Mouse (Mus musculus): ENCODE results near the gene Wdhd1. TPM values are rescaled to one million over a fixed set of nuclear protein-coding genes. Genes with fewer than 3 reads are reported as not detected.

Gene Wdhd1
- total and polyA plus RNA-seq, 3 experiments = 51.6 to 91.5 TPM; not detected in 1

DNA sequence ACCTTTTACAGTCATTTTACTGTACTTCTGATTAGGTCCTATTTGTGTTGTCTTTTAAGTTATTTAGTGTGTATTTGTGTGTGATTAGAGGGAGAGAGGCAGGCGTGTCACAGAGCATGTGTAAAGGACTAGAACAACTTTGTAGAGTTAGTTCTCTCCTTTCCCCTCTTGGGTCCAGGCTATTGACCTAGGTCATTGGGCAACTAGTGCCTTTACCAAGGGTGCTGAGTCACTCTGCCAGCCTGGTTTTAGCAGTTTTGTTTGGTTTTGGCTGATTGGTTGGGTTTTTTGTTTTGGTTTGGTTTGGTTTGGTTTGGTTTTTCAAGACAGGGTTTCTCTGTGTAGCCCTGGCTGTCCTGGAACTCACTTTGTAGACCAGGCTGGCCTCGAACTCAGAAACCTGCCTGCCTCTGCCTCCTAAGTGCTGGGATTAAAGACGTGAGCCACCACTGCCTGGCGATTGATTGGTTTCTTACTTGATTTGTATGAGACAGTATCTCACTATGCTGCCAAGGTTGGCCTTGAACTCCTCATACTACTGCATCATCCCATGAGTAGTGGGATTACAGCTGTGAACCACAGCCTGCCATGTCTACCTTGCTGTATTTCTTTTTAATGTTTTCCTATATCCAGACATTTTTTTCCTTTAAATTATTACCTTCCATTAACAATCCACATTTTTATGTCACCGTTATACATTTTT lies 71.2 kb downstream of the Wdhd1 start:
- H3K4me3 ChIP-seq (ENCODE audit: control insufficient read depth in 1 of 2, insufficient read depth in 1 of 2, low read depth in 2 of 2, low read length in 2 of 2) = no peak overlapping the region
- no peak overlapping the region for H3K27ac ChIP-seq (ENCODE audit: control insufficient read depth, low read depth, low read length)
- DNase-seq (ENCODE audit: low read depth, low spot score) = no peak
- H3K36me3 ChIP-seq (ENCODE audit: control insufficient read depth in 1 of 2, insufficient read depth in 2 of 2, low read length in 2 of 2) = no peaks in the 10 kb centered on the region
- TF ChIP-seq NELFE (IDR thresholded peaks at IDR 0.05; ENCODE audit: low read depth, low read length) = no peak
- no peaks in the 10 kb centered on the region for H3K9me3 ChIP-seq (replicated peaks; ENCODE audit: insufficient read depth, low read length)
- H3K27me3 ChIP-seq (ENCODE audit: control insufficient read depth in 1 of 2, insufficient read depth in 2 of 2, low read length in 2 of 2) = no peaks in the 10 kb centered on the region; a peak in 1 of 4 replicates
- H3K79me2 ChIP-seq (ENCODE audit: control insufficient read depth, insufficient read depth, low read length, poor library complexity) = no peaks in the 10 kb centered on the region
- no peak overlapping the region for H3K9ac ChIP-seq (ENCODE audit: control insufficient read depth, low read depth, low read length, poor library complexity, severe bottlenecking)
- no peaks in the 10 kb centered on the region for H3K4me1 ChIP-seq (ENCODE audit: control insufficient read depth in 1 of 2, insufficient read depth in 2 of 2, low read length in 2 of 2)

DNA sequence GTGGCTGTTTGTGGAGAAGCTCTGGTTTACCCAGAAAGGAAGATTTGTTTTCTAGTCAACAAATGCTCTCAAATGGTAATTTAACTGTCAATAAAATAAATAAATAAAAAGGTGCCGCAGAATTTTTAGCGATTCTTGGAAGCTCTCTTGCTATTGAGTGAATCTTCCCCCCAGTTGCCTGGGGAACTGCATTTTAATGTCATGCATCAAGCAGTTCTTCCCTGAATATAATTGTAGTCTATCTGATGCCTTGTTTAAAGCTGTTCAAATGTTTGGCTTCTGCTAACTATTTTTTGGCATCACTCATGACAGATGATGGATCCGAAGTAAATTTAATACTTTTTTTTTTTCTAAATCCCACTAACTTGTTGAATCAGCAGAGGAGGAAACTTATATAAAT lies 79.3 kb downstream of the Wdhd1 start:
- Histone ChIP-seq H3K79me2 (ENCODE audit: control insufficient read depth, insufficient read depth, low read length, poor library complexity) (no peaks in the 10 kb centered on the region), H3K27me3 (ENCODE audit: control insufficient read depth in 1 of 2, insufficient read depth in 2 of 2, low read length in 2 of 2) (no peaks in the 10 kb centered on the region), H3K4me3 (ENCODE audit: control insufficient read depth in 1 of 2, insufficient read depth in 1 of 2, low read depth in 2 of 2, low read length in 2 of 2) (no peak overlapping the region), H3K27ac (ENCODE audit: control insufficient read depth, low read depth, low read length) (no peak overlapping the region), H3K4me1 (ENCODE audit: control insufficient read depth in 1 of 2, insufficient read depth in 2 of 2, low read length in 2 of 2) (no peaks in the 10 kb centered on the region; a peak in 1 of 4 replicates), H3K9me3 (replicated peaks; ENCODE audit: insufficient read depth, low read length) (no peaks in the 10 kb centered on the region), H3K36me3 (ENCODE audit: control insufficient read depth in 1 of 2, insufficient read depth in 2 of 2, low read length in 2 of 2) (no peaks in the 10 kb centered on the region), H3K9ac (ENCODE audit: control insufficient read depth, low read depth, low read length, poor library complexity, severe bottlenecking) (no peak overlapping the region)
- TF ChIP-seq RAD21 (IDR thresholded peaks at IDR 0.05; ENCODE audit: low read depth, low read length) (no peak), CTCF (IDR thresholded peaks at IDR 0.05 in 2 of 3, conservative IDR thresholded peaks at IDR 0.05 in 1 of 3; ENCODE audit: control insufficient read depth in 1 of 3, insufficient read depth in 1 of 3, low read depth in 2 of 3, low read length in 3 of 3, poor library complexity in 1 of 3, severe bottlenecking in 1 of 3) (no peak), NRF1 (IDR thresholded peaks at IDR 0.05; ENCODE audit: insufficient read depth, low read depth, low read length, poor library complexity, severe bottlenecking) (no peak), CHD2 (IDR thresholded peaks at IDR 0.05; ENCODE audit: low read length) (no peak), CHD1 (IDR thresholded peaks at IDR 0.05; ENCODE audit: low read depth, low read length) (no peak), MAFK (IDR thresholded peaks at IDR 0.05; ENCODE audit: borderline replicate concordance, low read depth, low read length) (no peak), EP300 (IDR thresholded peaks at IDR 0.05; ENCODE audit: low read depth in 1 of 2, low read length in 2 of 2) (no peak), ZKSCAN1 (IDR thresholded peaks at IDR 0.05; ENCODE audit: low read depth, low read length) (no peak), TBP (IDR thresholded peaks at IDR 0.05; ENCODE audit: low read depth, low read length) (no peak), POLR2A (IDR thresholded peaks at IDR 0.05; ENCODE audit: control insufficient read depth in 1 of 2, insufficient read depth in 1 of 2, low read depth in 1 of 2, low read length in 2 of 2, poor library complexity in 1 of 2) (no peak), HCFC1 (IDR thresholded peaks at IDR 0.05; ENCODE audit: low read depth, low read length) (no peak), POLR2AphosphoS2 (IDR thresholded peaks at IDR 0.05; ENCODE audit: low read length) (no peak), MYB (IDR thresholded peaks at IDR 0.05; ENCODE audit: low read depth, low read length) (no peak), SIN3A (IDR thresholded peaks at IDR 0.05; ENCODE audit: low read length) (no peak), GABPA (IDR thresholded peaks at IDR 0.05; ENCODE audit: low read depth, low read length) (no peak), JUND (IDR thresholded peaks at IDR 0.05; ENCODE audit: low read depth, low read length) (no peak)
- DNase-seq (ENCODE audit: low read depth, low spot score) = no peak
